Mouse (Mus musculus) T-helper 2 cell (primary cell): ENCODE data around the gene Acyp1.

Source experiments
- in situ Hi-C: fragments of 300-600 bp; cut with MboI, MseI; formaldehyde crosslinking; loops from one replicate; pipeline ENCODE4 v1.15.1; 2025; ENCODE audit warnings: high pct_unique_total_duplicates

Acyp1 gene

GRCm38 (mm10) chr12:85256074-85256751 is 32.0 kb downstream of the Acyp1 start:
- in situ Hi-C loops, result no loop called here

GRCm38 (mm10) chr12:85252083-85252482 is 36.2 kb downstream of the Acyp1 start:
- in situ Hi-C loops, result no loop called here

- in situ Hi-C loops, result no loop called here
These were observed 50.7 kb downstream of the Acyp1 start for GRCm38 (mm10) chr12:85237553-85237952.

- in situ Hi-C loops, result no loop called here
These were observed 54.6 kb downstream of the Acyp1 start for GRCm38 (mm10) chr12:85233376-85234358.

- in situ Hi-C loops, result no loop called here
These were observed 60.2 kb downstream of the Acyp1 start for GRCm38 (mm10) chr12:85227876-85228599.

GRCm38 (mm10) chr12:85227227-85227626 is 61.0 kb downstream of the Acyp1 start:
- in situ Hi-C loops, result no loop called here
